Mouse (Mus musculus) skeletal muscle tissue, postnatal 0 days (tissue): Measurements from ENCODE around the gene Ankdd1b. TPM values are rescaled to one million over a fixed set of nuclear protein-coding genes. Genes with fewer than 3 reads are reported as not detected.

Experiments used
- polyA plus RNA-seq: library from polyadenylated mRNA; unstranded; fragments of >200 nt; fragmentation: Nextera tagmentation; extraction: Ambion mirVana; gene quantifications from 2 replicates; pipeline ENCODE4 v1.2.1, GENCODE M21; 2015

Ankdd1b gene
- 0.07 TPM in 1 of 2 replicates, not detected in the other for polyA plus RNA-seq

DNA sequence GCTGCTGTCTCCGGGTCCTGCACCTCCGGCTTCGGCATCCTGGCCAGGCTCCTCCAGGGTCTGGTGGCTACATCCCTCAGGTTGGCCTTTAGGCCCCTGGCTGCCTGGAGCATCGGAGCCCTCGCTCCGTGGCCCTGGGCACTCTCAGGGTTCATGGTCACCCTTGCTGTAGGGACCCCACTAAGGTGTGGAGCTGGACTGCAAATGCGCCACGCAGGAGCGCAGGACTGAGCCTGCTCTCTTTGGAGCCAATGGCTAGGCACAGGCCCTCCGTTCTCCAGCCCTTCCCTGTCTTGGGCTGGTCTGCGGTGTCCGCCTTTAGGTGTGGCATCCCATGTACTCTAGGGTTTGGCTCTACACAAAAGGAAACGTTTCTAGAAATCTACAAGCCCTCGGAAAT, at the start of gene Ankdd1b:
Gene Ankdd1b, minus strand, starts transcription at position 242 of the 400 bp plus-strand sequence.

DNA sequence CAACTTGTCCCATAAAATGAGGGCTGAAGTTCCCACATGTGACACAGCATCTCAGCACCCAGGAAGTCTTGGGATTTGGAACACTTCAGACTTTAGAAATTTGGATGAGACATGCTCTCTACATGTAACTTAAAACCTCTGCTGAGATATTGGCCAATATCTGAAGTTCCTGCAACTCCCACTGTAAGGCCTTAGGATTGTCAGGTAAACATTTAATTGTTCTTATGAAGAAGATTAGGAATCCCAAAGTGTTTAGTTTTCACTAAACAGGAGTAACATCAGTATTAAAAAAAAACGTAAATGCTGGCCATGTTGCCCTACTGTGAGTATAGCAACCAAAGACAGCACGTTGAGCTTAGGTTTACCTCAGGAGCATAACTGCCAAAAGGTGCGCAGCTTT, 19.4 kb upstream of the Ankdd1b start, which contains the start of gene Gm17622:
Gene Gm17622, plus strand, starts transcription at position 301 of the 400 bp plus-strand sequence.

DNA sequence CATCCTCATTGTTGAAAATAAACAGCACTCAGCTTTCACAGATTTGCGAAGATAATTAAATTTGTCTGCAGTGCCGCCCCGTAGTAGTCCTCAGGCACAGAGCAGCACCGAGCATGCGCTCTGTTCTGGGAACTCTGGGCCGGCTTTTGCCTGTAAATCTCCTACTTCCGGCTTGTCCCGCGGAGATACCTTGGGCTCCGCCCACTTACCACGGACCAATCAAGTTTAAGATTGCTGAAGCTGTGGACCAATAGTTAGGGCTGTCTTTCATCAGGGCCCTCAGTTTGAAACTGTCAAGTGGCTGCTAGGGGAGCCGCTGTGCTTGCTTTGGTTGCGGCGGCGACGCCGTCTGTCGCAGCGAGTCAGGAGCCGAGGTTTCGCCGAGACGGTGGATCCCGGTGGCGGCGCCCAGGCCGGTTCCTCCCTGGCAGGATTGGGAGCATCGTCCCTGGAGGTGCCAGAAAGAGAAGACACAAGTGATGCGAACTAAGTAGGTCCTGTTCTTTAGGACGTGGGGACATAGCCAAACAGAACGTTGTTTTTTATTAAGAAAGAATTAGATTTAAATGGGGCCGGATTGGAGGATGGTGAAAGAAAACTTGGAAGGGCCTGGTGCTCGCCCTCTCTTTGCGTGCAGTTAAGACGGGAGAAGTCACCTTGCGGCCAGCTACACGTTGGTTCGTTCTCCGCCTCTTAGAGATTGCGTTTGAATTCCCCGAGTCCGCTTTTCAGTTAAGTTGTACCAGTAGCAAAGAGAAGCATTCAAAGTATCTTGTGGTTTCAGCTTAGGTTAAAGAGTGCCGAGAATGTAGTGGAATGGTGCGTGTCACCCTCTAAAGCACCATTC, 82.7 kb downstream of the Ankdd1b start, which contains the start of gene Poc5:
Gene Poc5, plus strand, starts transcription at position 253 of the 847 bp plus-strand sequence.

Other genes with a start within 250 kb of the Ankdd1b start
- gene Poc5, start 82.9 kb downstream of the Ankdd1b start, polyA plus RNA-seq: 5.6 and 6.9 TPM in 2 replicates
- gene Gm17622, start 19.5 kb upstream of the Ankdd1b start, polyA plus RNA-seq: not detected in 2 replicates
- gene Polk, start 71.4 kb upstream of the Ankdd1b start, polyA plus RNA-seq: 3.1 and 3.4 TPM in 2 replicates
- 6.7 and 6.8 TPM in 2 replicates for gene Col4a3bp, start 71.4 kb upstream of the Ankdd1b start, polyA plus RNA-seq
- gene Hmgcr, start 199.7 kb upstream of the Ankdd1b start, polyA plus RNA-seq: 12.3 and 14.8 TPM in 2 replicates